Mouse (Mus musculus): Measurements from ENCODE around the gene Tmem42.

GRCm38 (mm10) chr9:123047665-123048064 lies 26.5 kb downstream of the Tmem42 start:
- TF ChIP-seq POLR2A (IDR thresholded peaks at IDR 0.05; ENCODE audit: insufficient read depth, low read length) (no peak), CTCF (IDR thresholded peaks at IDR 0.05; ENCODE audit: low read depth, low read length) (no peak), EP300 (IDR thresholded peaks at IDR 0.05; ENCODE audit: insufficient read depth, low read depth, low read length) (no peak)

All from ES-Bruce4 (cell line).